Mouse (Mus musculus) MEL-GATA-1-ER (cell line): ENCODE data around the gene Lin7a.

Source experiments
- DNase-seq: peaks from one replicate; pipeline ENCODE4 v3.0.0-alpha.2; 2012; ENCODE audit warnings: low read depth; ENCODE audit errors: extremely low read depth

The Lin7a gene

GRCm38 (mm10) chr10:107251271-107251670 lies 20.2 kb upstream of the Lin7a start:
- DNase-seq, result no peak

- no peak for DNase-seq
These were observed 19.5 kb upstream of the Lin7a start for GRCm38 (mm10) chr10:107251801-107252502.

GRCm38 (mm10) chr10:107252503-107252815 lies 19.0 kb upstream of the Lin7a start:
- DNase-seq, result no peak

- DNase-seq, result no peak
These were observed 18.1 kb upstream of the Lin7a start for GRCm38 (mm10) chr10:107253191-107253965.

- DNase-seq, result no peak
These were observed 16.8 kb upstream of the Lin7a start for GRCm38 (mm10) chr10:107254656-107255055.

- DNase-seq, result no peak
These were observed 16.0 kb upstream of the Lin7a start for GRCm38 (mm10) chr10:107255351-107256050.

- DNase-seq, result no peak
These were observed 15.0 kb upstream of the Lin7a start for GRCm38 (mm10) chr10:107256451-107256960.

GRCm38 (mm10) chr10:107260428-107260827 lies 11.1 kb upstream of the Lin7a start:
- DNase-seq, result no peak

GRCm38 (mm10) chr10:107272131-107272803 lies 781 bp downstream of the Lin7a start:
- no peak for DNase-seq

- DNase-seq, result no peak
These were observed 1.3 kb downstream of the Lin7a start for GRCm38 (mm10) chr10:107272804-107273145.

- no peak for DNase-seq
These were observed 2.4 kb downstream of the Lin7a start for GRCm38 (mm10) chr10:107273848-107274247.

GRCm38 (mm10) chr10:107274785-107275184 lies 3.3 kb downstream of the Lin7a start:
- DNase-seq, result no peak

- DNase-seq, result no peak
These were observed 5.2 kb downstream of the Lin7a start for GRCm38 (mm10) chr10:107276647-107277046.

GRCm38 (mm10) chr10:107293934-107294664 lies 22.6 kb downstream of the Lin7a start:
- no peak for DNase-seq

- no peak for DNase-seq
These were observed 29.2 kb downstream of the Lin7a start for GRCm38 (mm10) chr10:107300587-107301248.

GRCm38 (mm10) chr10:107310964-107311490 lies 39.5 kb downstream of the Lin7a start:
- DNase-seq, result no peak

- no peak for DNase-seq
These were observed 41.1 kb downstream of the Lin7a start for GRCm38 (mm10) chr10:107312609-107313008.

- no peak for DNase-seq
These were observed 41.9 kb downstream of the Lin7a start for GRCm38 (mm10) chr10:107313395-107313794.

- no peak for DNase-seq
These were observed 43.8 kb downstream of the Lin7a start for GRCm38 (mm10) chr10:107315251-107315650.

- no peak for DNase-seq
These were observed 44.2 kb downstream of the Lin7a start for GRCm38 (mm10) chr10:107315681-107316080.
